Mouse (Mus musculus): ENCODE measurements at regions not wholly inside any gene's neighbourhood (a gene's known extent, or its start where the extent isn't known, plus 50 kb on each side); places are given as distances from the start of the nearest gene placed in this dataset.

- TF ChIP-seq CTCF (IDR thresholded peaks at IDR 0.05) = no peak
- TF ChIP-seq EP300 (IDR thresholded peaks at IDR 0.05) = no peak
These were observed 74.6 kb upstream of the Prkg2 start for GRCm38 (mm10) chr5:99111755-99112154.
